Mouse (Mus musculus) limb, embryonic 11.5 days (tissue): ENCODE measurements around the gene Capns1. TPM values are rescaled to one million over a fixed set of nuclear protein-coding genes. Genes with fewer than 3 reads are reported as not detected.

Experiments used
- ATAC-seq: fragments of 200-750 bp; cut with Nextera tagmentation; 2 replicates; pipeline ENCODE4 v1.8.0; 2017; ENCODE audit warnings: low read depth; ENCODE audit not compliant: insufficient number of reproducible peaks, low FRiP score, low TSS enrichment
- DNase-seq: peaks from one replicate; pipeline ENCODE4 v3.0.0-alpha.2; 2015; ENCODE audit warnings: low spot score
- H3K27ac ChIP-seq: fragments of 300-500 bp; sonication (generic); replicated peaks from 2 replicates; pipeline ENCODE4 v1.5.1; 2014; ENCODE audit warnings: low read depth, mild to moderate bottlenecking, low read length
- H3K27me3 ChIP-seq: fragments of 300-500 bp; sonication (generic); 2 replicates; pipeline ENCODE4 v1.6.1; 2014; ENCODE audit warnings: mild to moderate bottlenecking, low read length, mixed read lengths; ENCODE audit not compliant: control insufficient read depth, insufficient read depth
- H3K36me3 ChIP-seq: fragments of 300-500 bp; sonication (generic); 2 replicates; pipeline ENCODE4 v1.6.1; 2014; ENCODE audit warnings: mild to moderate bottlenecking, low read length, moderate library complexity, mixed read lengths; ENCODE audit not compliant: control insufficient read depth, insufficient read depth
- H3K4me1 ChIP-seq: fragments of 300-500 bp; sonication (generic); 2 replicates; pipeline ENCODE4 v1.6.1; 2014; ENCODE audit warnings: low read length, mixed read lengths; ENCODE audit not compliant: control insufficient read depth, insufficient read depth
- H3K4me2 ChIP-seq: fragments of 300-500 bp; sonication (generic); 2 replicates; pipeline ENCODE4 v1.6.1; 2014; ENCODE audit warnings: low read depth, mild to moderate bottlenecking, moderate library complexity; ENCODE audit not compliant: severe bottlenecking
- H3K4me3 ChIP-seq: fragments of 300-500 bp; sonication (generic); 2 replicates; pipeline ENCODE4 v1.5.1; 2014; ENCODE audit warnings: low read depth, low read length
- H3K9ac ChIP-seq: fragments of 300-500 bp; sonication (generic); 2 replicates; pipeline ENCODE4 v1.6.1; 2014; ENCODE audit warnings: mild to moderate bottlenecking, low read length
- H3K9me3 ChIP-seq: fragments of 300-500 bp; sonication (generic); 2 replicates; pipeline ENCODE4 v1.6.1; 2016; ENCODE audit warnings: low read length; ENCODE audit not compliant: control insufficient read depth
- WGBS: fragments of 180-500 bp; shearing (Covaris S2); extraction: QIAGEN DNeasy Blood & Tissue Kit; methylation state at CpG from one replicate; pipeline ENCODE4 v1.1.7; 2014; 5-methylcytosine and 5-hydroxymethylcytosine counted together
- polyA plus RNA-seq: library from polyadenylated mRNA; unstranded; fragments of >200 nt; fragmentation: Nextera tagmentation; extraction: Ambion mirVana; gene quantifications from 2 replicates; pipeline ENCODE4 v1.2.1, GENCODE M21; 2014

Gene Capns1
- polyA plus RNA-seq, 1 experiment from 2014 or later, result 53.7 TPM

- under 1% methylated on average over 16 of the region's 16 CpGs for WGBS
- ATAC-seq (peak; percentile 27), DNase-seq (no peak)
- peak overlapping the region; percentile 70 for H3K9ac ChIP-seq
- H3K9me3 ChIP-seq, result no peaks in the 10 kb centered on the region
- H3K4me3 ChIP-seq, result peak overlapping the region; percentile 57
- peak overlapping the region; percentile 78 for H3K4me2 ChIP-seq
- no peak overlapping the region for H3K27ac ChIP-seq
- no peaks in the 10 kb centered on the region for H3K27me3 ChIP-seq
- peaks cover 5% of the 10 kb centered on the region for H3K4me1 ChIP-seq
- peaks cover 11% of the 10 kb centered on the region; the same call in 1 of the 2 replicates for H3K36me3 ChIP-seq
Observed at GRCm38 (mm10) chr7:30231328-30231668, 32.7 kb upstream of the Capns1 start.

GRCm38 (mm10) chr7:30224206-30224605, 25.6 kb upstream of the Capns1 start:
- Histone ChIP-seq H3K9me3 (no peaks in the 10 kb centered on the region), H3K4me3 (no peak overlapping the region), H3K4me2 (no peak overlapping the region), H3K4me1 (0 out of 2 replicates have a peak, but pooled peaks cover 2% of the 10 kb centered on the region), H3K27ac (no peak overlapping the region), H3K27me3 (no peaks in the 10 kb centered on the region), H3K9ac (no peak overlapping the region), H3K36me3 (peaks cover 21% of the 10 kb centered on the region)
- ATAC-seq (no peak), DNase-seq (no peak)
- WGBS, result 92% methylated on average over 12 of the region's 12 CpGs

GRCm38 (mm10) chr7:30222205-30222604, 23.6 kb upstream of the Capns1 start:
- Histone ChIP-seq H3K4me3 (no peak overlapping the region), H3K9ac (no peak overlapping the region), H3K4me2 (no peak overlapping the region), H3K27me3 (no peaks in the 10 kb centered on the region), H3K4me1 (0 out of 2 replicates have a peak, but pooled peaks cover 2% of the 10 kb centered on the region), H3K27ac (no peak overlapping the region), H3K9me3 (no peaks in the 10 kb centered on the region), H3K36me3 (peaks cover 21% of the 10 kb centered on the region)
- ATAC-seq, result no peak
- 93% methylated on average over 5 of the region's 5 CpGs for WGBS
- no peak for DNase-seq

GRCm38 (mm10) chr7:30221433-30221832, 22.8 kb upstream of the Capns1 start:
- ATAC-seq (no peak), DNase-seq (no peak)
- Histone ChIP-seq H3K36me3 (peaks cover 15% of the 10 kb centered on the region), H3K4me3 (no peak overlapping the region), H3K27ac (no peak overlapping the region), H3K4me2 (no peak overlapping the region), H3K4me1 (0 out of 2 replicates have a peak, but pooled peaks cover 2% of the 10 kb centered on the region), H3K9ac (no peak overlapping the region), H3K9me3 (no peaks in the 10 kb centered on the region), H3K27me3 (no peaks in the 10 kb centered on the region)
- 84% methylated on average over 3 of the region's 3 CpGs for WGBS

GRCm38 (mm10) chr7:30220008-30220356, 21.4 kb upstream of the Capns1 start:
- Histone ChIP-seq H3K27me3 (no peaks in the 10 kb centered on the region), H3K4me2 (peak overlapping the region; percentile 65), H3K9ac (peak overlapping the region; percentile 38), H3K4me3 (peak overlapping the region; percentile 26), H3K27ac (no peak overlapping the region), H3K36me3 (peaks cover 8% of the 10 kb centered on the region), H3K9me3 (no peaks in the 10 kb centered on the region), H3K4me1 (0 out of 2 replicates have a peak, but pooled peaks cover 2% of the 10 kb centered on the region)
- DNase-seq (no peak), ATAC-seq (no peak)
- WGBS, result 23% methylated on average over 11 of the region's 11 CpGs

GRCm38 (mm10) chr7:30219293-30220007, 20.8 kb upstream of the Capns1 start:
- no peaks in the 10 kb centered on the region for H3K9me3 ChIP-seq
- 0 out of 2 replicates have a peak, but pooled peaks cover 2% of the 10 kb centered on the region for H3K4me1 ChIP-seq
- H3K27ac ChIP-seq, result no peak overlapping the region
- H3K4me2 ChIP-seq, result peak overlapping the region; percentile 65
- peak overlapping the region; percentile 26 for H3K4me3 ChIP-seq
- peak overlapping the region; percentile 38 for H3K9ac ChIP-seq
- ATAC-seq (peak; percentile 45), DNase-seq (peak; percentile 79)
- H3K36me3 ChIP-seq, result peaks cover 8% of the 10 kb centered on the region
- WGBS, result 3% methylated on average over 16 of the region's 16 CpGs
- no peaks in the 10 kb centered on the region for H3K27me3 ChIP-seq

GRCm38 (mm10) chr7:30217277-30217676, 18.7 kb upstream of the Capns1 start:
- 82% methylated on average over 2 of the region's 2 CpGs for WGBS
- Histone ChIP-seq H3K9me3 (no peaks in the 10 kb centered on the region), H3K36me3 (no peaks in the 10 kb centered on the region), H3K27ac (no peak overlapping the region), H3K4me3 (no peak overlapping the region), H3K27me3 (no peaks in the 10 kb centered on the region), H3K4me1 (0 out of 2 replicates have a peak, but pooled peaks cover 2% of the 10 kb centered on the region), H3K4me2 (no peak overlapping the region), H3K9ac (no peak overlapping the region)
- ATAC-seq (no peak), DNase-seq (no peak)

GRCm38 (mm10) chr7:30216723-30217151, 18.1 kb upstream of the Capns1 start:
- H3K4me3 ChIP-seq, result no peak overlapping the region
- ATAC-seq, result peak; percentile 64
- H3K4me2 ChIP-seq, result peak overlapping the region; percentile 30; the same call in 1 of the 2 replicates
- no peaks in the 10 kb centered on the region for H3K27me3 ChIP-seq
- peak; percentile 94 for DNase-seq
- no peak overlapping the region for H3K27ac ChIP-seq
- no peaks in the 10 kb centered on the region for H3K9me3 ChIP-seq
- no peak overlapping the region for H3K9ac ChIP-seq
- no peaks in the 10 kb centered on the region for H3K36me3 ChIP-seq
- 1% methylated on average over 15 of the region's 16 CpGs for WGBS
- H3K4me1 ChIP-seq, result 0 out of 2 replicates have a peak, but pooled peaks cover 2% of the 10 kb centered on the region
